Mouse (Mus musculus) gastrocnemius, postnatal 36 days (tissue): ENCODE results near the gene Mtus2. TPM values are rescaled to one million over a fixed set of nuclear protein-coding genes. Genes with fewer than 3 reads are reported as not detected.

ENCODE experiments used
- DNase-seq, 2 experiments: peaks; one replicate each; pipeline ENCODE4 v3.0.0; 2022
- intact Hi-C: fragments of 180-260 bp; cut with DNase I; formaldehyde crosslinking; loops from one replicate; pipeline ENCODE4 v1.15.1; 2025
- total RNA-seq, 2 experiments: library from RNA; stranded (reverse); gene quantifications; 2 replicates each; pipeline ENCODE4 v1.2.3; 2021

Mtus2 gene
- total RNA-seq, 2 experiments from 2014 or later = 0.08 to 0.25 TPM

DNA sequence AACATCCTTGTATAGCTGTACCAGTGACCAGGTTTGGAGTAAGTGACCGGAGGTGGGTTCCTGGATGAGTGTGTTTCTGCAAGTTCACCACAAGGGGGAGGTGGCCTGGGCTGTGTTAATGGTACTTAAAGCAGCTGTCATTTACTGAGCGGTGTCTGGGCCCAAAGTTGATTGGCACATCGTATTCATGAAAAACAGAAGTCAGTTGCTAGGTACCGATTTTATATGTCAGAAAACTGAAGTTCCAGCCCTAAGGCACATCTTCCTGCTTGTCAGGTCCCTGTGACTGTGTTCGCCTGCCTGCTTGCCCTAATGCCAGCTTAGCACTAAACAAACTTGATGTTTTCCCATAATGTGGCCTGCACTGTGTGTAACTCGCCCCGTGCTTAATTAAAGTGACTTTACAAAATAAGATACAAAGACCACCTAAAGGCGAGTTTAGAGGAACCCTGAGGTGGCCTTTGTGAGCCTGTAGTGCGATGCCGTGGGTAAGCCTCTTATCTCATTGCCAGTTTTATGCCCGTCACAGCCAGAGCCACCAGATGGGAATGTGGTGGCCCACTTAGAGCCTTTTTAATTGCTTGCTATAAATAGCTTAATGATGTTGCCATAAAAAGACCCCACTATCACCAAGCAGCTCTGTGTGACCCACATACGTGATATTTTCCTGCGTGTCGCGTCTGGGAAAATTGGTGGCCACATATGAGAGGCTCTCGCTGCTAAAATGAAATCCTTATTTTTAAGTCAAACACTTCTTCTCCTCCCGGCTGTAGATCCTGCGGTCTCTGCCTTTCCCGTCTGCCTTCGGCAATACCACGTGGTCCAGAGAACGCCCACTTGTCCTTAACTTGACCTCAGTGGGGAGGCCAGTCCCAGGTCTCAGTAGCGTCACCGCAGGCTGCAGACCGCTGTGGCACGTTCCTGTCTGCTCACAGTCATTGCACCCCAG lies 69.6 kb downstream of the Mtus2 start:
- intact Hi-C loops = no loop called here
- no peak for DNase-seq

DNA sequence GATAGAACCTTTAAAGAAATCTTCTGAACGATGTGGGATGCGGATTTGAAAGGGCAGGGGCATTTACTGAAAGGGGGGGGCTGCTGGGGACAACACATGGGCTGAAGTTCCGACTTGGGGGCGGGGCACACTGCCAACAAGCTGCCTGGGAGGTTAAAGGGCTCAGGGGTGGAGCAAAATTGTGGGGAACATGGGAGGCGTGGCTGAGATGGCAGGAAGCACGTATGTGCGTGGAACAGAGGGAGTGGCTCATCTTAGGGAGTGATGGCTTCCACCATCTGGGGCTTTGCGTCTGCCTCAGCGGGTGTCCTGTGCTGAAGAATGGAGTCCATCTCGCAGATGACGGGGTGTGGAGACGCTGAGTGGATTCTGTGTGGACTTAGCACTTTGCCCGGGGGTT lies 70.9 kb downstream of the Mtus2 start:
- intact Hi-C loops = no loop called here

DNA sequence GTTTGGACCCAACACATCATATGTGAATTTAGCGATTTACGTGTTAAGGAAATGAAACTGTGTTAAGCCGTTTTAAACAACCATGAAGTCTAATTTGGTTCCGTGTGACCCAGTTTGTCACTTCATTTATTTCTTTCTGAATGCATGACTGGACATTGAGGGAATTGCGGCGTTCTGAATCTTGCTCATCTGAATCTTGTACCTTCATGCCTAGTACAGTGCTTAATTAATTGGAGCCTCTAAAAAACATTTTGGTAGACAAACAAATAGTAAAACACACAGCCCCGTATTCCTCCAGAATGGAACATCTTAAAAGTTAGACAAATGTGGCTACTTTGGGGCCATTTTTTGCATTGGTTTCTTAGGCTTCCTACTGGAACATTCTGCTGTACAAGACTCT lies 84.5 kb downstream of the Mtus2 start:
- no peak for DNase-seq
- intact Hi-C loops = no loop called here

More for the DNA sequence above, 70.9 kb downstream of the Mtus2 start:
- no peak for DNase-seq

DNA sequence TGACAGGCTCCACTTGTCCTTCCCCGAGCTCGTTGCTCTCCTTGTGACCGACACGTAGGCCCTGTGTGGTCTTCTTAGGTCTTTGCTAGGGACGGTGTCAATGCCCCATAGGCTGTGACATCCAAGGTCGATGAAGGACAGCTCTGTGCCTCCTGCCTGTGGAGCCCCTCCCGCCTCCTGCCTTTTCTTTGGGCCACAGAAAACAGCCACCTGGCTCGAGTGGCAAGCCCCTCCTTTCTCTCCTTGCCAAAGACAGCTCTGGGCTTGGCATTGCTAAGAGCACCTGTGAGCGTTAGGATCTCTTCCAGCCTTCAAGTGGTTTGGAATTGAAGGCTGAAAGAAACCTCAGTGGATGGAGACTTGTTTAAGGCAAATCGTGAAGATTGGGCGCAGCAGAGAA lies 91.1 kb downstream of the Mtus2 start:
- no peak for DNase-seq
- intact Hi-C loops = no loop called here

DNA sequence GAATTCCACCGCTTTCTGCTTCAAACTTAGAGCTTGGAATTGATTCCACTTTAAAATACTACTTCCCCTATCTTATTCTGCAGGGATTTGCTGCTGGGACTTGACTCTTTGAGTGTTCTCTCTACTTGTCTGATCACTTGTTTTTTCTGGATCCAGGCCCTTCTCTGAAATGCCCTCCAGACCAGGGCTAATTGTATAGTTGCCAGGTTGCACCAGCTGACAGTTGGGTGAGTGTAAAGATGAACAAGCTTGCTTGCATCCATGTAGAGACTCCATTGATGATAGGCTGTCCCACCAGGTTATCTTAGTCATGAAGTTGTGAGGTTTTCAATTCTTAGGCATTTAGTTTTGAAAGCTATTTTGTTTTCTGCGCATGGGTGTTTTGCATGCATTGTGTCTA lies 92.2 kb downstream of the Mtus2 start:
- DNase-seq = no peak
- intact Hi-C loops = no loop called here

DNA sequence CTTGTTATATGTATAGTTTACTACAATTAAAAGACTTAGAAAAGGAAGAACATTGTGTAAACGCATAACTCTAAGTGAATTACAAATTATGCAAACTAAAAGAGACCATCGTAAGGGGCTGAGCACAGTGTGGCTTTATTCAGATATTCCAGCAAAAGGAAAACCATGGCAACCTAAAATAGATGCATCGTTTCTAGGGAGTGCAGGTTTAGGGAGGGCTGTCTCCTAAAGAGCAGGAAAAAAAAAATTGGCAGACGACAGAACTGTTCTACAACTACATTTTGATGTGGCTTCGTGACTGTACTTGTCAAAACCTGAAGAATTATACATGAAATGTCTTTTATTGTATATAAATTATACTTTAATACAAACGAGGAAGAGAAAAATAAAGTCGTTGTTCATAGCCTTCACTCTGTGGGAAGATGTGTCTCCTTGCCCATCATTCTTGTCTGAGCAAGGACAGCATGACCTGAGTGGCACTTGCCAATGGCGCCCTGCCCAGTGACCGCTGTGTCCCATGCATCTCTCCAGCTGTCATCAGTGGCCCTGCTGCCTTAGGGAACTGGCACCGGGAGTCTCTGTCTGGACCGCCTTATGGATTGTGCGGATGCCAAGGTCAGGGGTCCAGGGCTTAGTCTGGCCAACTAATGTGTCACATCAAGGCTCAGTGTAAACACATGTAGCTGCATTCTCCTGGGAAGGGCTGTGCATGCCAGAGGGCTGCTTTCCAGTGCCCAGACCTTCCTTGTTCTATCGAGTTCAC lies 95.9 kb downstream of the Mtus2 start:
- no peak for DNase-seq

DNA sequence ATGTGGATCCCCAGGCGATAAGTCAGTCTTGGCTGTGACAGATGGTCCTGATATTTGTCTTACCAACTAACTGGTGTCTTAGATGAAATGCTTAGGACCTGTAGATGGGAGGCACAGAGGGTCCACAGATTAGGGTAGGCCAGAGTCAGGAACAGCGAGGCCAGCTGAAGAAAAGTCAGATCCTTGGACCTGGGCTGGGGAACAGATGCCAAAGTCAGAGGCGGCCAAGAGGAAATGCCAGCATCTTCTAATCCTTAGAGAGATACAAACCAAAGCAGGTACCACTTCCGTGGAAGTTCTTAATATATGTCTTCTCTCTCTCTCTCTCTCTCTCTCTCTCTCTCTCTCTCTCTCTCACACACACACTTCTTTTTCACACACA lies 96.5 kb downstream of the Mtus2 start:
- intact Hi-C loops = no loop called here
- no peak for DNase-seq

More for the DNA sequence above, 95.9 kb downstream of the Mtus2 start:
- intact Hi-C loops = no loop called here

DNA sequence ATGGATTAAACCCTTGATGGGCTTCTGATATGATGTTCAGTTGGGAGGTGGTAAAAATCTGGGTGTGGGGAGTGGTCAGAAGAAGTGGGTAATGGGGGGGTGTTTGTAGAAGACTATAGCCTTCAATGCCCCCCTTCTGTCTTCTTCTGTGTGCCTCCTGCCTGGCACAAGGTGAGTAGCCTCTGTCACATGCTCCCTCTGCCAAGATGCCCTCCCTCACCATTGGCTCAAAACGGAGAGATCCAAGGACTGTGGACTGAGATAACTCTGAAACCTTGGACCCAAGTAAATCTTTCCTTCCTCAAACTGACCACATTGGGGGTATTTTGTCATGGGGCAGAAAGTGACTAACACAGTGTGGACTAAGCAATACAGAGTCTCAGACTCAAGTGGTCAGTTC lies 99.7 kb downstream of the Mtus2 start:
- intact Hi-C loops = no loop called here
- DNase-seq = no peak

DNA sequence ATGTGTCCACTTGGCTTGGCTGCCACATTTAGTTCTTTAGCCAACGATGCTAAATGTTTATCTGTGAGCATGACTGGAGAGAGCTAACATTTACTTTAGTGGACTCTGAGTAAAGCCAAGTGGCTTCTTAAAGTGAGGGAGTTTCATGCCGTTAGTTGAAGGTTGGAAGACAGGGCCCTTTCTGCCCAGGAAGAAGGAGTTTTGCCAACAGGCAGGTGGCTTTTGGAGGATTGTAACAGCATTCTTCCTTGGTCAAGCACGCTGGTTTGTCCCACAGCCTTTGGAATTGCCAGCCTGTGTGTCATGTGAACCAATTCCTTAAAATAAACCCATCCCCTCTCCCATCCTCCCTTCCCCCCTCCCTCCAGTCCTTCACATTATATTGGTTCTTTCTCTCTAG lies 100.3 kb downstream of the Mtus2 start:
- no peak for DNase-seq
- intact Hi-C loops = no loop called here

DNA sequence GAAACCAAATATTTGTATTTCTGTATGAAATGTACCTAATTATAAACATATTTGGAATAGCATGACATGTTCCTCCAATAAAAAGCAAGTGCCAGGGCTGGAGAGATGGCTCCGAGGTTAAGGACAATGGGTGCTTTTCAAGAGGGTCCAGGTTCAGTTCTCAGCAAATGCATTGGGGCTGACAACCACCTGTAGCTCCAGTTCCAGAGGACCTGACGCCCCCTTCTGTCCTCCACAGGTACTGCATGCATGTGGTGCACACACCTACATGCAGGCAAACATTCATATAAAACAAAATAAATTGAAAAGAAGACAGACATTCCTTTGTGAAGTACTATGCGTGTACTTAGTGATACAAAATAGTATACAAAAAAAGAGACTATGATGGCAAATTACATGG lies 102.2 kb downstream of the Mtus2 start:
- intact Hi-C loops = no loop called here

DNA sequence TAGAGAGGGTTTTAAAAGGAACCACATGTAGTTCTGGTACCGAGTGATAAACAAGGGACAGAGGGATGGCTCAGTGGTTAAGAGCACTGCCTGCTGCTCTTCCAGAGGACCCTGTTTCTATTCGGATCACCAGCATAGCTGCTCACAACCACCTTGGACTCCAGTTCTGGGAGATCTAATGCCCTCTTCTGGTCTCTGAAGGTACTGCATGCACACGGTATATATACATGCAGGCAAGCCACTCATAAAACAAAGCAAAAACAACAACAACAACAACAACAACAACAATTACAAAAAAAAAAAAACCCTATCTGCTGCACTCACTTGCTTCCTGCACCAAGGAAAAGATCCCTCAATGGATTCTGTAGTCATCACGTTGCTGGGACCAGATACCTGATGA lies 104.7 kb downstream of the Mtus2 start:
- DNase-seq = no peak
- intact Hi-C loops = no loop called here

More for the DNA sequence above, 102.2 kb downstream of the Mtus2 start:
- no peak for DNase-seq

DNA sequence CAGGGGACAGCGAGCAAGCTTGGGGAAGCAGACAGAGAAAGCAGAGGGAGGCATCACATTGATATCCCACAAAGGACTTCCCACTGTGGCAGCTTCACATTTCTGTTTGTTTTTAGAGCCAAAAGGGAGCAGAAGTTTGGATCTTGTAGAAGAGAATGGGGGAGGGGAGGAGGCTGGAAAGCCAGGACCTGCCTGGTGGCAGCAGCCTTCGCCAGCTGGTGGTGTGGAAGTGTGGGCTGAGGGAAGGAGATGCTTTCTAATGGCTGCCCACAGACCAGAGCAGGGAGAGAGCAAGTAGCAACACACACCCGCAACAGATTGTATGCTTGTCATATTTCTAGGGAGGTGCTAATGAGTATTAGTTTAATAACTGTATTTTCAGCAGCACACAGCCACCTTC lies 106.6 kb downstream of the Mtus2 start:
- intact Hi-C loops = no loop called here
- no peak for DNase-seq

DNA sequence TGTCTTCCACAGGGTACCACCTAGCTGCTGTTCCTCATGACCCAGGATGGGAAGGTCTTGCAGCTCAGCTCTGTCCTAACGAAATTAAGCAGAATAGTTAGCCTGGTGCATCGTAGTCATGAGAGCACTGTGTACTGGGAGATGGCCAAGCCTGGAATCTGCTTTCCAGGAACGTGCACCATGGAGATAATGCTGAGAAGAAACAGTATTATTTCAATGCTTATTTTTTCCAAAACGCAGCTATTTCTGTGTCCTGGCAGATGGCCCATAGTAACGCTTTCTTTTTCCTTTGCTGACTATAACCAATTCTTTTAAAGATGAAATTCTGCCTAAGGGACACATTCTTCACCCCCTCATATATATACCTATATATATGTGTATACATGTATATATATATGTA lies 108.1 kb downstream of the Mtus2 start:
- DNase-seq = no peak

DNA sequence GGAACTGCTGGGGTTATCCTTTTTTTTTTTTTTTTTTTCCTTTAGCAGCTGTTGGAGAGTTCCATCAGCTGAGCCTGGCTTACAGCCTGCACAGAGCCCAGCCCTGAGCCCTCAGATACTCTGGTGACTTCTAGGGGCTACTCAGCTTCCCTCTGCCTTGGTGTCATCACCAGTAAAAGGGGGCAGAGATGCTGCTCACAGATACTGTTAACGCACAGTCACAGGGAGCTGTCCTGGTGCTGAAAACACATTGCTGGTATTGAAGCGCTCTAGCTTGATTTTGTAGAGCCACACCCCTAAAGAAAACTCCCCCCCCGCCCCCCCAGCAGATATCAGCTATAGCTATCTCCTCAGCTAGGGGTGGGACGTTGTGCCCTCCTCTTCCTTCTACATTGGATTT lies 112.8 kb downstream of the Mtus2 start:
- intact Hi-C loops = no loop called here
- no peak for DNase-seq

More for the DNA sequence above, 108.1 kb downstream of the Mtus2 start:
- intact Hi-C loops = no loop called here

DNA sequence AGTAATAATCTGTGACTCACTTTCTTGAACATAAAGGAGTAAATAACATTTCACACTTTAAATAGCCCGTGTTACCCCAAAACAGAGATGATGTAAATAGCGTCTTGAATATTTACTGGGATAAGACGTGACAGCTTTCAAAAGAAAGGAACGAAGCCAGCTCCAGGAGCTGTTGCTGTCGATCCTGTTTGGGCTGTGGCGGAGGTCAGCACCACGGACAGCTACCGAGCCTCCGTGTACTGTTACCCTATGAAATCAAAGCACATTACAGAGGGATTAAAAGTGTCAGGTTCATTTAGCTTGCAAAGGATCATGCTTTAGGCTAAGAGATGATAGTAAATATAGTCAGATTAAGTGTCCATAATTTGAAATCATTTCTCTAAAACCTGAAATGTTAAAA lies 114.7 kb downstream of the Mtus2 start:
- intact Hi-C loops = no loop called here
- no peak for DNase-seq

DNA sequence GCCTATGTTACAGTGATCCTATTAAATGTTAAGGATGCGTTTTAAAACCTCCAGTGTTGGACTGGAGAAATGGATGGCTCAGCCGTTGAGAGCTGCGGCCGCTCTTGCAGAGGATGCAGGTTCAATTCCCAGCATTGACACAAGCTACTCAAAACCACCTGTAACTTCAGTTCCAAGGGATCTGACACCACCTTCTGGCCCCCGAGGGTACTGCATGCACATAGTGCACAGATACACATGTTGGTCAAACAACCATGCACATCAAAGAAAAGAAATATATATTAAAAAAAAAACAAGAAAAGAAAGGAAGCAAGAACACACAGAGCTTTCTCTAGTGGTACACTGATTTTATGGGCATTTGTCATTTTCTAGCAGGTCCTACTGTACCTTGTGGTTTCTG lies 116.3 kb downstream of the Mtus2 start:
- no peak for DNase-seq
- intact Hi-C loops = no loop called here

DNA sequence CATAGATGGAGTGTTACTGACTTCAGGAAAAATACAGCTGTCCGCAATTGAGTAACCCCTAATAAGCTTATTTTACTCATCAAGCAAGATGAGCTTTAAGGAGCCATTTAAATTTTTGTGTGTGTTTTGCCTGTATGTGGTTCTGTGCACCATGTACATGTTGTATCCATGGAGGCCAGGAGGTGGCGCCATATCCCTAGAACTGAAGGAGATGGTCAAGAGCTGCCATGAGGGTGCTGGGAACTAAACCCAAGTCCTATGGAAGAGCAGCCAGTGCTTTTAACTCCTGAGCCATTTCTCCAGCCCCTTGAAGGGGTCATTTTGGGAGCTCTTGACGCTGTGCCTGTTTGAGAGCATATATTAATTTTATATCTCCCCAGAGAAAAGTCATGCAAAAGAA lies 122.6 kb downstream of the Mtus2 start:
- DNase-seq = no peak
- intact Hi-C loops = no loop called here

DNA sequence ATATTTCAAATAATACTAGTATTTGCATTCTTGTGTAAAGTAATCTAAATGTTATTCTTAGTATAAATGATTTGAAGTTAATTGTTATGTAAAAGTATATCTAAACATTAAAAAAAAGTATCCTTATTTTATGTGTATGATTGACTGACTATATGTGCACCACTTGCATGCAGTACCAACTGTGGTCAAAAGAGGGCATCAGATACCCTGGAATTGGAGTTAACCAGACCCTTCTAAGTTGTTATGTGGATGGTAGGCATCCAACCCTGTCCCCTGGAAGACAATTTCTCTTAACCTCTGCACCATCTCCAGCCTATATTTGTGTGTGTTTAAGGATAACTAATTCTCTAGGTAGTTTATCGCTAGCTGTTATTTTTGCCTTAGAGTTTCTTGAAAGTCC lies 126.4 kb downstream of the Mtus2 start:
- intact Hi-C loops = no loop called here
- no peak for DNase-seq

DNA sequence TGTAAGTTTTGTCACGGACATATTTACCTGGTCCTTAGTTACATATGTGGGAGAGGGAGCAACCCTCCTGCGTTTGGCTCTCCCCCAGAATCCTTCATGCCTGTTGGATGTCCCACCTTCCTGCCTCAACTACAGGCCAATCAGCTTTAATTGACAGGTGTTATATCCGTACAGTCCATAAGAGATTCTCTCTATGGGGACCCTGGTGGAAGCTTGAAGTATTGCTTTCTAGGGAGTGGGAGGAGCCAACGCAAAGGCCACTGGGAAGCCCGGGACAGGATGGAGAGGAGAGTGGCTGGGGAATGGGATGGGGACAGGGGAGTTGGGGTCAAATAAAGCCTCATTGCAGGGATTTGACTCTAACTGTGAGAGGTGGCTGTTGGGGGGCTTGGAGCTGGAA lies 127.6 kb downstream of the Mtus2 start:
- intact Hi-C loops = no loop called here
- DNase-seq = no peak

DNA sequence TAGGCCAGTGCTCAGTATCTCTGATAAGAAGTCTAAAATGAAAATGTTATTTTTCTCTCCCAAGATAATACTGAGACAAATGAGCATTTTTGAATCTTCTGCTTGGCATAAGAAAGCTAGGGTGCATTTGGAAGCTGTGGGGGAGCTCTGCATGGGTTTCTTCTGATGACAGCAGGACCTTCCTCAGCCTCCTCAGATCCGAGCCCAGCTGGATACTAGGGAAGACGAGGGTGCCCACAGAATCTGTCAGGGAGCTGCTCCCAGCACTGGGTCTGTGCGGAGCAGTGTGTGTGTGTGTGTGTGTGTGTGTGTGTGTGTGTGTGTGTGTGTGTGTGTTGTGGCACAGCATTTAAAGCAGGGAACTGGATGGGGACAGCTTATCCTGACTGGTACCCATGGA lies 130.7 kb downstream of the Mtus2 start:
- intact Hi-C loops = no loop called here

DNA sequence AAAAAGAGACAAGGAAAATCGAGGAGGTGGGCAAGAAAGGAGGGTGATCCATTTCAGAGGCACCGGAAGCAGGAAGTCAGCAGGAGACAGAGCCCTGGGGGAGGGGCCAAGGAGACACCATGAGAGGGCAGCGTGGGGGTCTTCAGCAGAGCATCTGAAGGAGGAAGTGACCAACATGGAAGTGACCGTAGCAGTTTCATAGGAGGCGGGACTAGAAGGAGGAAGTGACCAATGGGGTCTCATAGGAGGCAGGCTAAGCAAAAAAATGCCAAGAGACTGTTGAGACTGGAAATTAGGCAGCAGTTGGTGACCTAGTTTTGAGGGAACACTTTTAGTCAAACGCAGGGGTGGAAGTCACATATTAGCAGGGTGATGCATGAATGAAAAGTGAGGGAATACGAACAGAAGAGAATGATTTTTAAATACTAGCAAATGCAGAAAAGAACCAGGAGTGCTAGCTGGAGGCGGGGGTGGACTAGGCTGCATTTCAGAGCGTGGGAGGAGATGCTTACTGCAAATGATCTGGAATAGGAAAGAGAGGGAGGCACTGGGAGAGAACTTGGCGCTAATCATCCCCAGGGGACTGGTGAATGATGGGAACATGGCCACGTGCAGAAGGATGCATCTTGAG lies 133.2 kb downstream of the Mtus2 start:
- no peak for DNase-seq
- intact Hi-C loops = no loop called here

More for the DNA sequence above, 130.7 kb downstream of the Mtus2 start:
- DNase-seq = no peak
